Mouse (Mus musculus): ENCODE results near the gene Apol7a.

GRCm38 (mm10) chr15:77369981-77370380, 28.9 kb downstream of the Apol7a start:
- TF ChIP-seq EP300 (IDR thresholded peaks at IDR 0.05), result no peak
- TF ChIP-seq CTCF (IDR thresholded peaks at IDR 0.05), result no peak

Data from lung, postnatal 0 days (tissue).